In genomic region chr6:88045406-88045766, GRCm38 (mm10) we compare ENCODE assay signal across 8 mouse cellular contexts. TPM values are rescaled to one million over a fixed set of nuclear protein-coding genes. Genes with fewer than 3 reads are reported as not detected.
DNase-seq lines count a peak whose midpoint lies in the region; ATAC-seq and TF ChIP-seq lines count a peak whose summit lies in the region.

No protein-coding gene starts in this region.

- intact Hi-C loops in heart, postnatal 36 days (cut with DNase I): no loop called here

- H3K27me3 ChIP-seq in heart, embryonic 15.5 days: 0 out of 2 replicates have a peak, but pooled peaks cover 2% of the 10 kb centered on the region
- peaks cover 24% of the 10 kb centered on the region for H3K27me3 ChIP-seq in hindbrain, embryonic 13.5 days
- peaks cover 24% of the 10 kb centered on the region for H3K27me3 ChIP-seq in midbrain, embryonic 13.5 days

- no peaks in the 10 kb centered on the region for H3K36me3 ChIP-seq in heart, embryonic 15.5 days
- no peaks in the 10 kb centered on the region for H3K36me3 ChIP-seq in hindbrain, embryonic 13.5 days
- H3K36me3 ChIP-seq in midbrain, embryonic 13.5 days: 0 out of 2 replicates have a peak, but pooled peaks cover 4% of the 10 kb centered on the region

- no peak overlapping the region for H3K9ac ChIP-seq in heart, embryonic 15.5 days
- no peak overlapping the region for H3K9ac ChIP-seq in hindbrain, embryonic 13.5 days
- no peak overlapping the region for H3K9ac ChIP-seq in midbrain, embryonic 13.5 days (replicated peaks)

- H3K27ac ChIP-seq in heart, embryonic 15.5 days: peak overlapping the region; percentile 93; the same call in 1 of the 2 replicates
- no peak overlapping the region for H3K27ac ChIP-seq in bone marrow, adult 2 months (ENCODE audit: control insufficient read depth, insufficient read depth, low read depth, low read length, poor library complexity)
- H3K27ac ChIP-seq in hindbrain, embryonic 13.5 days: peak overlapping the region; percentile 92
- peak overlapping the region; percentile 88 for H3K27ac ChIP-seq in midbrain, embryonic 13.5 days

- WGBS in heart, embryonic 15.5 days: 31% methylated on average over 3 of the region's 3 CpGs
- 49% methylated on average over 3 of the region's 3 CpGs for WGBS in bone marrow, adult 2 months
- whole genome bisulfite sequencing in hindbrain, embryonic 13.5 days: 38% methylated on average over 3 of the region's 3 CpGs
- WGBS in midbrain, embryonic 13.5 days: 37% methylated on average over 3 of the region's 3 CpGs

- DNase-seq in heart, postnatal 36 days: no peak
- DNase-seq in adipocyte (ENCODE audit: low spot score): no peak
- DNase-seq in natural killer cell, adult 2 months (ENCODE audit: low spot score in 2 of 2): no peak

- TF ChIP-seq POLR2A in bone marrow, adult 2 months (IDR thresholded peaks at IDR 0.05; ENCODE audit: borderline replicate concordance, control insufficient read depth, low read depth, low read length): no peak

- H3K4me1 ChIP-seq in heart, embryonic 15.5 days (replicated peaks): peaks cover 33% of the 10 kb centered on the region
- peaks cover 4% of the 10 kb centered on the region for H3K4me1 ChIP-seq in bone marrow, adult 2 months (ENCODE audit: control insufficient read depth, insufficient read depth, low read length)
- peaks cover 35% of the 10 kb centered on the region for H3K4me1 ChIP-seq in hindbrain, embryonic 13.5 days (replicated peaks)
- peaks cover 34% of the 10 kb centered on the region for H3K4me1 ChIP-seq in midbrain, embryonic 13.5 days (replicated peaks)

- no peak for TF ChIP-seq CTCF in bone marrow, adult 2 months (IDR thresholded peaks at IDR 0.05; ENCODE audit: control insufficient read depth, insufficient read depth, low read length)

- H3K4me3 ChIP-seq in heart, embryonic 15.5 days: peak overlapping the region; percentile 97
- peak overlapping the region; percentile 17 for H3K4me3 ChIP-seq in bone marrow, adult 2 months (replicated peaks; ENCODE audit: control insufficient read depth, low read depth, low read length)
- peak overlapping the region; percentile 97 for H3K4me3 ChIP-seq in hindbrain, embryonic 13.5 days
- peak overlapping the region; percentile 97 for H3K4me3 ChIP-seq in midbrain, embryonic 13.5 days (replicated peaks)

- H3K9me3 ChIP-seq in heart, embryonic 15.5 days (replicated peaks): no peaks in the 10 kb centered on the region
- no peaks in the 10 kb centered on the region for H3K9me3 ChIP-seq in hindbrain, embryonic 13.5 days
- no peaks in the 10 kb centered on the region for H3K9me3 ChIP-seq in midbrain, embryonic 13.5 days

- peak overlapping the region; percentile 55 for H3K4me2 ChIP-seq in heart, embryonic 15.5 days
- H3K4me2 ChIP-seq in hindbrain, embryonic 13.5 days: peak overlapping the region; percentile 40
- peak overlapping the region; percentile 98 for H3K4me2 ChIP-seq in midbrain, embryonic 13.5 days (replicated peaks)

- ATAC-seq in heart, embryonic 15.5 days (replicated peaks; ENCODE audit: insufficient number of reproducible peaks, insufficient read depth, low FRiP score, low read depth): no peak
- no peak for ATAC-seq in hindbrain, embryonic 13.5 days (ENCODE audit: low FRiP score)
- no peak for ATAC-seq in midbrain, embryonic 13.5 days
- no peak for ATAC-seq in megakaryocyte-erythroid progenitor cell, adult 5-6 weeks (replicated peaks; ENCODE audit: low FRiP score, low TSS enrichment, poor library complexity, severe bottlenecking)

RNA-seq across cellular contexts. Expression of gene Rab7, which starts 0.3 kb away (rescaled TPM):
- 190 and 214 TPM in 2 replicates for polyA plus RNA-seq in heart, embryonic 15.5 days (2015; fragmentation: Nextera tagmentation; extraction: Ambion mirVana)
- total RNA-seq in heart, postnatal 36 days (2021): 100 to 1,000 TPM; 253 to 304 TPM
- 49.6 and 72.1 TPM in 2 replicates for polyA plus RNA-seq in bone marrow, adult 2 months (2011; ENCODE audit: insufficient read depth, insufficient read length, low replicate concordance, missing spikeins)
- 290 and 303 TPM in 2 replicates for polyA plus RNA-seq in hindbrain, embryonic 13.5 days (2015; fragmentation: Nextera tagmentation; extraction: Ambion mirVana)
- 271 and 287 TPM in 2 replicates for polyA plus RNA-seq in midbrain, embryonic 13.5 days (2015; fragmentation: Nextera tagmentation; extraction: Ambion mirVana)
- 158 and 182 TPM in 2 replicates for total RNA-seq in megakaryocyte-erythroid progenitor cell, adult 5-6 weeks (2014; fragmentation: Nextera tagmentation)
- total RNA-seq in megakaryocyte-erythroid progenitor cell, adult 5-6 weeks (2017): 59.7 and 68.5 TPM in 2 replicates

RNA-seq across cellular contexts. Expression of gene Rpn1, which starts 38.9 kb away (rescaled TPM):
- polyA plus RNA-seq in heart, embryonic 15.5 days (2015; fragmentation: Nextera tagmentation; extraction: Ambion mirVana): 166 and 209 TPM in 2 replicates
- total RNA-seq in heart, postnatal 36 days (2021): 100 to 1,000 TPM in 1 of 2 experiments, 10 to 100 TPM in 1; 95.1 to 102 TPM
- polyA plus RNA-seq in bone marrow, adult 2 months (2011; ENCODE audit: insufficient read depth, insufficient read length, low replicate concordance, missing spikeins): 32.1 and 38.7 TPM in 2 replicates
- 284 and 286 TPM in 2 replicates for polyA plus RNA-seq in hindbrain, embryonic 13.5 days (2015; fragmentation: Nextera tagmentation; extraction: Ambion mirVana)
- 257 TPM in 2 replicates for polyA plus RNA-seq in midbrain, embryonic 13.5 days (2015; fragmentation: Nextera tagmentation; extraction: Ambion mirVana)
- total RNA-seq in megakaryocyte-erythroid progenitor cell, adult 5-6 weeks (2014; fragmentation: Nextera tagmentation): 123 and 137 TPM in 2 replicates
- total RNA-seq in megakaryocyte-erythroid progenitor cell, adult 5-6 weeks (2017): 183 and 205 TPM in 2 replicates

Comparison
In these comparisons a context has a peak if more than half of its experiments do, and no peak if none do; other contexts are left out.
1. H3K4me2 ChIP-seq: peak in every context shown above with its lines; median percentile 98 in midbrain, embryonic 13.5 days; 55 in heart, embryonic 15.5 days; 40 in hindbrain, embryonic 13.5 days.
2. H3K4me3 ChIP-seq: peak in every context shown above with its lines; median percentile 97 in heart, embryonic 15.5 days; 97 in hindbrain, embryonic 13.5 days; 97 in midbrain, embryonic 13.5 days; 17 in bone marrow, adult 2 months.